Mouse (Mus musculus): ENCODE data around the gene Ano1. TPM values are rescaled to one million over a fixed set of nuclear protein-coding genes. Genes with fewer than 3 reads are reported as not detected.
A peak's percentile ranks its signal among the peaks of the same experiment; 100 is the strongest.

Ano1 gene
- polyA plus RNA-seq, 1 experiment from 2014 or later: 14.3 TPM

DNA sequence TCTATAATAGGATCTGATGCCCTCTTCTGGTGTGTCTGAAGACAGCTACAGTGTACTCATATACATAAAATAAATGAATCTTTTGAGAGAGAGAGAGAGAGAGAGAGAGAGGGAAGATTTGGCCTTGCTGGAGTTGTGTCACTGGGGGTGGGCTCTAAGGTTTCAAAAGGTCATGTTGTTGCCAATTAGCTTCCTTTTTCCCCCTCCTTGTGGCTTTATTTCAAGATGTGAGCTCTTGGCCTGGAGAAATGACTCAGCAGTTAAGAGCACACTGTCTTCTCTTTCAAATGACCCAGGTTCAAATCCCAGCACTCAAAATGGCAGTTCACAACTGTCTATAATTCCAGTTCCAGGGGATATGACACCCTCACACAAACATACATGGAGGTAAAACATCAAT, 183.7 kb downstream of the Ano1 start:
- H3K4me3 ChIP-seq (ENCODE audit: low read depth, low read length): no peak overlapping the region
- H3K9me3 ChIP-seq (replicated peaks; ENCODE audit: control insufficient read depth, low read length): no peaks in the 10 kb centered on the region
- no peaks in the 10 kb centered on the region for H3K36me3 ChIP-seq (ENCODE audit: control insufficient read depth, insufficient read depth, low read length)
- H3K4me1 ChIP-seq (ENCODE audit: control insufficient read depth, insufficient read depth, low read length): no peaks in the 10 kb centered on the region
- no peak for ATAC-seq (replicated peaks; ENCODE audit: insufficient number of reproducible peaks, low FRiP score, low TSS enrichment)
- no peak overlapping the region for H3K4me2 ChIP-seq
- no peak overlapping the region for H3K9ac ChIP-seq (ENCODE audit: low read depth, low read length)
- 0 out of 2 replicates have a peak, but pooled peaks cover 2% of the 10 kb centered on the region for H3K27me3 ChIP-seq (ENCODE audit: control insufficient read depth, insufficient read depth, low read length)
- no peak overlapping the region for H3K27ac ChIP-seq (ENCODE audit: low read depth, low read length)

- no peak overlapping the region for H3K27ac ChIP-seq (ENCODE audit: low read depth, low read length)
- H3K4me3 ChIP-seq (ENCODE audit: low read depth, low read length): no peak overlapping the region
- no peaks in the 10 kb centered on the region for H3K4me1 ChIP-seq (ENCODE audit: control insufficient read depth, insufficient read depth, low read length)
- H3K27me3 ChIP-seq (ENCODE audit: control insufficient read depth, insufficient read depth, low read length): 0 out of 2 replicates have a peak, but pooled peaks cover 2% of the 10 kb centered on the region
- 68% methylated on average over 3 of the region's 3 CpGs for WGBS (ENCODE audit: insufficient replicate concordance)
- H3K4me2 ChIP-seq: no peak overlapping the region
- H3K36me3 ChIP-seq (ENCODE audit: control insufficient read depth, insufficient read depth, low read length): no peaks in the 10 kb centered on the region
- no peak for ATAC-seq (replicated peaks; ENCODE audit: insufficient number of reproducible peaks, low FRiP score, low TSS enrichment)
- no peaks in the 10 kb centered on the region for H3K9me3 ChIP-seq (replicated peaks; ENCODE audit: control insufficient read depth, low read length)
- no peak overlapping the region for H3K9ac ChIP-seq (ENCODE audit: low read depth, low read length)
Observed at GRCm38 (mm10) chr7:144566921-144567682, 184.7 kb downstream of the Ano1 start.

DNA sequence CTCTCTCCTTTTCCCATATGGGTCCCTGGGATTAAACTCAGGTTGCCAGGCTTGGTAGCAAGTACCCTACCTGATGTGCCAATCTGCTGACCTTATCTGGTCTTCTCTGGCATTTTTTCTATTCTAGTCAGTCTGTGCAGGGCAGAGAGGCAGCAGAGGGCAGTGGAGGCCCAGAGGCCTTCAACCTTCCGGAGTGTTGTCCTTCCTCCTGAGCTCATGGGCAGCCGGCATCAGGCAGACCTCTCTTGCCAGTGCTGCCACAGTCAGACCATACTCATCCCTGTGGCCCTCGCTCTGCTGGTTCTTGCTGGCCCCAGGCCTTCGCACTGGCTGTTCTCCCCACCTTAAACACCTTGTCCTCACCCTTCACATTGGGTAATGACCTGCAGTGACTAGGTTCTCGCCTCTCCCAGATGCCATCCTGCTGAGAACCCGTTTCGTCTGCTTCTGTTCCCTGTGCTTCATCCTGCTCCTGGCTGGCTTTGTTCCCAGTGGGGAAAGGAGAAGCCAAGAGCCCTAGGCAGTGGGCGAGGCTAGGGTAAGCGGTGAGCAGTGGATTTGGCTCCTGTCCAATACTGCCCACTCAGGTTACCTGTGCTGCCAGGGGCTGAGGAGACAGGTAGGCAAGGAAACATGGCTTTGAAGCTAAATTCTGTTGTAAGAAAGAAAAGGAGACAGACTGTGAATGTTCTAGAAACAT, 188.2 kb downstream of the Ano1 start:
- Histone ChIP-seq H3K4me1 (ENCODE audit: control insufficient read depth, insufficient read depth, low read length) (no peaks in the 10 kb centered on the region), H3K27ac (ENCODE audit: low read depth, low read length) (no peak overlapping the region), H3K36me3 (ENCODE audit: control insufficient read depth, insufficient read depth, low read length) (no peaks in the 10 kb centered on the region), H3K4me3 (ENCODE audit: low read depth, low read length) (no peak overlapping the region), H3K9me3 (replicated peaks; ENCODE audit: control insufficient read depth, low read length) (no peaks in the 10 kb centered on the region), H3K9ac (ENCODE audit: low read depth, low read length) (no peak overlapping the region), H3K4me2 (no peak overlapping the region), H3K27me3 (ENCODE audit: control insufficient read depth, insufficient read depth, low read length) (no peaks in the 10 kb centered on the region)
- ATAC-seq (replicated peaks; ENCODE audit: insufficient number of reproducible peaks, low FRiP score, low TSS enrichment): no peak
- whole genome bisulfite sequencing (ENCODE audit: insufficient replicate concordance): 65% methylated on average over 9 of the region's 9 CpGs

GRCm38 (mm10) chr7:144562016-144562415, 189.8 kb downstream of the Ano1 start:
- Histone ChIP-seq H3K4me3 (ENCODE audit: low read depth, low read length) (no peak overlapping the region), H3K4me1 (ENCODE audit: control insufficient read depth, insufficient read depth, low read length) (no peaks in the 10 kb centered on the region), H3K27me3 (ENCODE audit: control insufficient read depth, insufficient read depth, low read length) (no peaks in the 10 kb centered on the region), H3K27ac (ENCODE audit: low read depth, low read length) (no peak overlapping the region), H3K9me3 (replicated peaks; ENCODE audit: control insufficient read depth, low read length) (no peaks in the 10 kb centered on the region), H3K36me3 (ENCODE audit: control insufficient read depth, insufficient read depth, low read length) (no peaks in the 10 kb centered on the region), H3K4me2 (no peak overlapping the region), H3K9ac (ENCODE audit: low read depth, low read length) (no peak overlapping the region)
- WGBS (ENCODE audit: insufficient replicate concordance): 11% methylated on average over 3 of the region's 3 CpGs
- no peak for ATAC-seq (replicated peaks; ENCODE audit: insufficient number of reproducible peaks, low FRiP score, low TSS enrichment)

- Histone ChIP-seq H3K4me1 (ENCODE audit: control insufficient read depth, insufficient read depth, low read length) (no peaks in the 10 kb centered on the region), H3K4me3 (ENCODE audit: low read depth, low read length) (no peak overlapping the region), H3K36me3 (ENCODE audit: control insufficient read depth, insufficient read depth, low read length) (no peaks in the 10 kb centered on the region), H3K9me3 (replicated peaks; ENCODE audit: control insufficient read depth, low read length) (no peaks in the 10 kb centered on the region), H3K27ac (ENCODE audit: low read depth, low read length) (no peak overlapping the region), H3K9ac (ENCODE audit: low read depth, low read length) (no peak overlapping the region), H3K27me3 (ENCODE audit: control insufficient read depth, insufficient read depth, low read length) (no peaks in the 10 kb centered on the region), H3K4me2 (no peak overlapping the region)
- no peak for ATAC-seq (replicated peaks; ENCODE audit: insufficient number of reproducible peaks, low FRiP score, low TSS enrichment)
- WGBS (ENCODE audit: insufficient replicate concordance): 79% methylated on average over 4 of the region's 4 CpGs
Observed at GRCm38 (mm10) chr7:144560594-144560993, 191.2 kb downstream of the Ano1 start.

DNA sequence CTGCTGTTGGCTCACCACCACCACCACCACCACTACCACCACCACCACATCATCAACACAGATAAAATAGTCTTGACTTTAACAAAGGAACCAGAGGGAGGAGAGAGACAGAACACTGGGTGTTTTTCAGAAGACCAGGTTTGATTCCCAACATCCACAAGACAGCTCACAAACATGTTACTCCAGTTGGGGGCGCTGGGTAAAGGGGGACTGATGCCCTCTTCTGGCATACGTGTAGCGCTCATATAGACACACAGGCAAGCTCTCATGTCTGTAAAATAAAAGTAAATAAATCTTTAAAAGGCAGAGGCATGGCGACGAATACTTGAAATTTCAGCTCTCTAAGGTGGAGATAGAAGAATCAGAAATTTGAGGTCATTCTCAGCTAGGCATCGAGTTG, 193.2 kb downstream of the Ano1 start:
- no peaks in the 10 kb centered on the region for H3K27me3 ChIP-seq (ENCODE audit: control insufficient read depth, insufficient read depth, low read length)
- WGBS (ENCODE audit: insufficient replicate concordance): 57% methylated on average over 6 of the region's 6 CpGs
- ATAC-seq (replicated peaks; ENCODE audit: insufficient number of reproducible peaks, low FRiP score, low TSS enrichment): no peak
- H3K4me2 ChIP-seq: no peak overlapping the region
- no peak overlapping the region for H3K27ac ChIP-seq (ENCODE audit: low read depth, low read length)
- no peak overlapping the region for H3K4me3 ChIP-seq (ENCODE audit: low read depth, low read length)
- H3K4me1 ChIP-seq (ENCODE audit: control insufficient read depth, insufficient read depth, low read length): no peaks in the 10 kb centered on the region
- no peaks in the 10 kb centered on the region for H3K9me3 ChIP-seq (replicated peaks; ENCODE audit: control insufficient read depth, low read length)
- H3K9ac ChIP-seq (ENCODE audit: low read depth, low read length): no peak overlapping the region
- H3K36me3 ChIP-seq (ENCODE audit: control insufficient read depth, insufficient read depth, low read length): no peaks in the 10 kb centered on the region

DNA sequence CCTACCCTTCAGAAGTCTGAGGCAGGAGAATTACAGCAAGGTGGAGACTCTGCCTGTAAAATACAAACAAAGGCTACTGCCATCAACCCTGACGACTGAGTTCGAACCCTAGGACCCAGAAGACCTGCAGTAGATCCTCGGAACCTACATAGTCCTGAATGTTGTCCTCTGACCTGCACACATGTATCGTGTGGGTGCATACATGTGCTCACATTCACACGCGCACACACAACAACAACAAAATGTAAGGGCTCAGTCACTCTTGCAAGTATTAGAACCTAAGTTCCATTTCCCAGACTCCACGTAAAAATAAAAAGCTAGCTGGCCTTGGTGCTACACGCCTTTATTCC, 197.7 kb downstream of the Ano1 start:
- peak overlapping the region; percentile 87 for H3K4me3 ChIP-seq (ENCODE audit: low read depth, low read length)
- peaks cover 21% of the 10 kb centered on the region for H3K4me1 ChIP-seq (ENCODE audit: control insufficient read depth, insufficient read depth, low read length)
- H3K27ac ChIP-seq (ENCODE audit: low read depth, low read length): no peak overlapping the region
- H3K27me3 ChIP-seq (ENCODE audit: control insufficient read depth, insufficient read depth, low read length): no peaks in the 10 kb centered on the region
- 28% methylated on average over 8 of the region's 8 CpGs for WGBS (ENCODE audit: insufficient replicate concordance)
- H3K4me2 ChIP-seq: peak overlapping the region; percentile 89
- peak overlapping the region; percentile 76 for H3K9ac ChIP-seq (ENCODE audit: low read depth, low read length)
- peaks cover 15% of the 10 kb centered on the region for H3K36me3 ChIP-seq (ENCODE audit: control insufficient read depth, insufficient read depth, low read length)
- no peaks in the 10 kb centered on the region for H3K9me3 ChIP-seq (replicated peaks; ENCODE audit: control insufficient read depth, low read length)
- no peak for ATAC-seq (replicated peaks; ENCODE audit: insufficient number of reproducible peaks, low FRiP score, low TSS enrichment)

GRCm38 (mm10) chr7:144553237-144554122, 198.3 kb downstream of the Ano1 start, which contains the start of gene Ppfia1:
TSS of gene Ppfia1 (minus strand) at chr7:144553729.
- no peak within 1 kb of the TSS for H3K27ac ChIP-seq (ENCODE audit: low read depth, low read length)
- H3K4me1 ChIP-seq (ENCODE audit: control insufficient read depth, insufficient read depth, low read length): peaks cover 21% of the 10 kb centered on the region
- peaks cover 18% of the 10 kb centered on the region for H3K36me3 ChIP-seq (ENCODE audit: control insufficient read depth, insufficient read depth, low read length)
- no peaks in the 10 kb centered on the region for H3K27me3 ChIP-seq (ENCODE audit: control insufficient read depth, insufficient read depth, low read length)
- H3K4me3 ChIP-seq (ENCODE audit: low read depth, low read length): peak within 1 kb of the TSS; percentile 87
- peak within 1 kb of the TSS; percentile 89 for H3K4me2 ChIP-seq
- peak within 1 kb of the TSS; percentile 93 for H3K9ac ChIP-seq (ENCODE audit: low read depth, low read length)
- H3K9me3 ChIP-seq (replicated peaks; ENCODE audit: control insufficient read depth, low read length): no peaks in the 10 kb centered on the region
- under 1% methylated on average over 96 of the region's 97 CpGs for WGBS (ENCODE audit: insufficient replicate concordance)
- peak; percentile 94 for ATAC-seq (replicated peaks; ENCODE audit: insufficient number of reproducible peaks, low FRiP score, low TSS enrichment)

Data from heart, embryonic 11.5 days (tissue).